Mouse (Mus musculus) frontal cortex, postnatal 14 days (tissue): ENCODE results near the gene Hmgn2.
A peak's percentile ranks its signal among the peaks of the same experiment; 100 is the strongest.
"Not testable (repeated sequence)": the region's sequence is repeated elsewhere in the genome, so short reads cannot be mapped to it uniquely, and the experiment has no call there.

ENCODE experiments used
- DNase-seq, 2 experiments: peaks; one replicate each; pipeline ENCODE4 v3.0.0; 2022; ENCODE audit warnings: low spot score in 2 of 2

The Hmgn2 gene

GRCm38 (mm10) chr4:133968150-133968921, at the start of gene Hmgn2:
Gene Hmgn2, minus strand, starts transcription at chr4:133968650.
- DNase-seq, result peak in 1 of 2 experiments; percentile 23

DNA sequence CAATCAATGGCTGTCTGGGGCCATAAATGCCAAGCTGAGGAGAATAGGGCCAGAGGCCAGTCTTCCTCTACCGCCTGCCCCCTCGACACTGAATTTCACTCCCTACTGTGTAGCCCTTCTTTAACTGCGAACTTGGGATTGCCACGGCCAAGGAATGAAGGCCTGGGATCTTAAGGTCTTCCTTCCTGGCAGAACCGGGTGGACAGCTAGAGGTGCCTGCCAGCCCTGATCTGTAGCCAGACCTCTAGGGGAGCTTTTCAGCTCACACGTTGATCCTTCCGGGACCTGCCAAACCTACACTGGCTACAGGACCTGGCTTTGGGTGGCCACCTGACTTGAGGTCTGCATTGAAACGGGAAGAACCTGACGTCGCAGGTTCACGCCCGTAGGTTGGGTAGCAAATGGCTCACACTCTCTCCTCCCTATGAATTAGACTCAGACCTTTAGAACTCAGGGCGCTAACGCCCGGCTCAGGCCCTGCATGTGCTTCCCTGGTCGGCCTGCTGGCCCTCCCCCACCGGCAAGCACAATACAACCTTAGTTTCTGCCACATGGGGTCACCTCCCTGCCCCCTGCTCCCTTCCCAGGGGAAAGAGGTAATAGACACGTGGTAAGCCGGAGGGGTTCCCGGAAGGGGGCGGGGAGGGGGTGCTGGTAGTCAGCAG, 48.9 kb upstream of the Hmgn2 start:
- no peak for DNase-seq

- no peak for DNase-seq
Observed at GRCm38 (mm10) chr4:134016767-134017166, 48.3 kb upstream of the Hmgn2 start.

DNA sequence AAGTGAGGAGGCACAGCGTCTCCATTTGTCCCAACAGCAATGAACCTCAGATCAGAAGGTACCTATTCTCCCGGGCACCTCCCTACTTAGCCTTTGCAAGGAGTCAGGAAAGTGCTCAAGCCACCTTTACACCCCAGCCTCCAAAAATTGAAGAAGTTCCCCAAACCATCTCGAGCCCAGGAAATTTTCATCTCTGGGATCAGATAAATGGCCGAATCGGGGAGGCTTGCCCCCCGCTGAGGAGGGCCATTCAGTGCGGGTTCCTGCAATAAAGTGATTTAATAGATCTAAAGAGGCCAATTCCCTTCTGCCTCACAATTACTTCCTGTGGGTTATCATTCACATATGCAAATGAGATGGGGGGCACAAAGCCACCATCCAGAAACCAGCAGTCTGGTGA, 47.8 kb upstream of the Hmgn2 start:
- no peak for DNase-seq

- no peak for DNase-seq
Observed at GRCm38 (mm10) chr4:134012858-134013528, 44.5 kb upstream of the Hmgn2 start.

- no peak for DNase-seq
Observed at GRCm38 (mm10) chr4:134011450-134012414, 43.3 kb upstream of the Hmgn2 start.

DNA sequence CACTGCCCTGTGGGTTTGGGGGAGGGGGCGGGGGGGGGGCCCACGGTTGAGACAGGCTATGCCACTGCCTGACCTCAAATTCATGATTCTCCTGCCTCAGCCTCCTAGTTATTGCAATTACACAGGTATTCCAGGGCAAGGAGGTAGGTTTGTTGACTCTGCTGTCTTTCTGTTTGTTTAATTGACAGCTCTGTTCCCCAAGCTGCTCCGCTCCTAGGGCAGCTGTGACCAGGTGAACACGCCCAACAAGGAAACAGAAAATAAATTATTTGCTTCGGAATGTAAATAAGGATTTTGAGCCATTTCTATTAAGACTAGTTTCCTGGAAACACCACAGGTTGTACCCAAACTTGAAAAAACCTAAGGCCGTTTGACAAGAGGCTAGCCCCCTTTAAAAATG, 41.3 kb upstream of the Hmgn2 start:
- DNase-seq, result no peak

DNA sequence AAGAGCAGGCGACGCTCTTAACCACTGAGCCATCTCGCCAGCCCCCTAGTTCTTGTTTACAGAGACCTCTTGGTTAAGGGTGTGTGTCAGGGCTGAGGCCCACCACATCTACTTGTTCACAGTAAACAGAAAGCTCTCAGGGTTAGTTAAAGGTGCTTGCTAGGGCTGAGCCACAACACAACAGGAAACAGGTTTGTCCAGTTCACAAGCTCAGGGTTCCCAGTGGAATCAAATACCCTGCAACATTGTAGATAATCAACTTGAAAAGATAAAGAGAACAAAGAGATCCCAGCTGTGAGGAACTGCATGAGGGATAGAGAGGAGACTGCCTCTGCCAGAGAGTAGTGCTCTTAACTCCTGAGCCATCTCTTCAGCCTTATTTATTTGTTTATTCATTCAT, 38.4 kb upstream of the Hmgn2 start:
- DNase-seq, result no peak

DNA sequence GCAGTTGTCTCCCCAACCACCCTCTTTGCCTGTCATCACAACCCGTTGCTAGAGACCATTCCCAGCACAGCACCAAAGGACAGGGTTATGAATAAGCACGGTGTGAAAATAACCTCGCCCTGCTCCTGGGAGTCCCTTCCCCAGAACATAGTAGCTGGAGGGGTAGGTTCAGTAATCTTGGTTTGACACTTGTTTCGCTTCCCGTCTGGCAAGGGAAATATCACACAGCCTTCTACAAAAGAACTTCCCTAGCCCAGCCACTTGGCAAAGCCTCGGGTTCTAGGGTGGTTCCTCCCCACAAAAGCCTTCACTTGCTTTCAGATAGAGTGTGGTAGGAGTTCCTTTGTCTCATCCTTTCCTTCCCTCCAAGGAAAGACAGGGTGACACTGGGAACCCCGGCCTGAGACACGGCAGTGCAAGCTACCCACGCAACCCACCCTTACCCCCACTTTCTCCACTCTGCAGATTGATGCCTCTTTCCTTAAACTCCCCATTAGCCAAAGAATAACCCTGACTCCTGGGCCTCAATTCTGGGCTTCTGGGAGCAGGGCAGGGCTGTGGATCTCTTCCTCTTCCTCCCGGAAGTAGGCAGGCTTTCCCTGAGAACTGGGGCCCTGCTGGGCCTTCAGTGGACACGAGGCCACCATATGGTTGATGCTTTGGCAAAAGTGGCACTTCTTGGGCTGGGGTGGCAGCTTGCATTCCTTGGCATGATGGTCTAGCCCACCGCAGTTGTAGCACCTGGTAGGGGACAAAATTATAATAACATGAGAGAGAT, 37.3 kb upstream of the Hmgn2 start:
- DNase-seq, result no peak

DNA sequence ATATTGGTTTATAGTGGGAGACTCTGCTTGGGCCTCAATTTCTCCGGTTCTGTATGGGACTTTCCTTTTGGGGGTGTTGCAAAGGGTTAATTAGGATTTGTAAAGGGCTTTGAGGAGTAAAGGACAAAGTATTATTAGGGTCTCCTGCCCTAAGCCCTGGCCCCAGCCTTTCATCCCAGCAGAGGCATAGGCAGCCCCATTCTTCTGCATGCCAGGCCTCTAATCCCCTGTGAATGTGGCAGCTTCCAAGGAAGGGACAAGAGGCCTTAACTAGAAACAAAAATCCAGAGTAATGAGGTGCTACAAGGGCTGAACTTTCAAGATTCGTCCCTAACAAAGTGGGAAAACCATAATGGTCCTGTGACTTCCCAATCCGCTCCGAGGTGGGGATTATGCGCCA, 34.5 kb upstream of the Hmgn2 start:
- DNase-seq, result no peak

DNA sequence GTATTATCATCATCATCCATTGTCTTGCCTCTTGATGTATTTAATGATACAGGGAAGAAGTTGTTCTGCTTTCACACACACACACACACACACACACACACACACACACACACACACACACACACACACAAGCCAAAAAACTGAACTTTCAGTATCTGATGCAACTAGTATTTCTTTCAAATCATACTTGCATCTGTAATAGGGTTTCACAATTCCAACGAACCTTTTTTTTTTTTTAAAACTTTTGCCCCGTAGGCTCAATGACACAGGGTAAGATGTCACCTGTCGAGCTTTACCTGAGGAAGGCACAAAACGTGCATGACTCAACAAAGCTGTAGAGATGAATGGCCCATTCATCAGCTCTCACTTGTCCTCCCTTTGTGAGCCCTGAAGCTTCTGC, 33.8 kb upstream of the Hmgn2 start:
- no peak for DNase-seq

GRCm38 (mm10) chr4:134001710-134002109, 33.3 kb upstream of the Hmgn2 start:
- DNase-seq, result no peak

- peak; percentile 92 for DNase-seq
Observed at GRCm38 (mm10) chr4:134000466-134001438, 32.3 kb upstream of the Hmgn2 start, which contains the start of gene Dhdds. Gene Dhdds, minus strand, starts transcription at chr4:134000918.

GRCm38 (mm10) chr4:133994697-133995096, 26.2 kb upstream of the Hmgn2 start:
- DNase-seq, result no peak

- DNase-seq, result no peak
Observed at GRCm38 (mm10) chr4:133991087-133991660, 22.7 kb upstream of the Hmgn2 start.

DNA sequence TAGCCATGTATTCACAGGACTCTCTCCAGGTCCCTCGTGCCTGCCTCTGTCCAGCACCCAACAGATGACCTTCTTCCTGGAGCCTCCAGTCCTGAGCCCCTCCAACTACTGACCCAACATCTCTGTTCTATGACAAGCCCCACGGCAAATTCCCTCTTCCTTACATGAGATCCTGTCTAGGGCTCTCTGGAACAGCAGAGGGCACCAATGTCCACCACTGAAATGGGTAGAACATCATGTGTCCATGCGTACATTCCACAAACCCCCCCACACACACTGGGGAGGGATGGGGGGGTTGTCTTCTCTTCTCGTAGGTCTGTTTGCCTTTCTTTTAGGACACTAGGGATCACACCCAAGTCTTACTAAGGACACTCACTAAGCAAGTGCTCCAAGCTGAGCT, 21.6 kb upstream of the Hmgn2 start:
- DNase-seq, result no peak

GRCm38 (mm10) chr4:133988289-133988688, 19.8 kb upstream of the Hmgn2 start:
- DNase-seq, result not testable (repeated sequence)

DNA sequence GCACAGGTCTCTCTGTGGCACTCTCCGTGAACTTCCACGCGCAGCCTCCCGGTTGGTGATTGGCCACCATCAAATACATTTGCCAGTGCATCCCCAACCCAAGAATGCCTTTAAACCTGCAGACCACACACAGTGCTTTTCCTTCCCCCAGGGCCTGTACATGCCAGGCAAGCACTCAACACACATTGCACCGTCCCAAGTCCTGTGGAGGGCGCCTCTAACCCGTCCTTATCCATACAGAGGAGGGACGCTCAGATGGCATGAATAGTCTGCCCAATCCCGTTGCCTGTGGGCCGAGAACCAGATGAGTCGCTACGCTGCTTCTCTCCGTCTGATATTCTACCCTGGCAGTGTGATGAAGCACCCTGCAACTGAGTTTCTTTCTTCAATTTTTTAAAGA, 14.5 kb upstream of the Hmgn2 start:
- no peak for DNase-seq

DNA sequence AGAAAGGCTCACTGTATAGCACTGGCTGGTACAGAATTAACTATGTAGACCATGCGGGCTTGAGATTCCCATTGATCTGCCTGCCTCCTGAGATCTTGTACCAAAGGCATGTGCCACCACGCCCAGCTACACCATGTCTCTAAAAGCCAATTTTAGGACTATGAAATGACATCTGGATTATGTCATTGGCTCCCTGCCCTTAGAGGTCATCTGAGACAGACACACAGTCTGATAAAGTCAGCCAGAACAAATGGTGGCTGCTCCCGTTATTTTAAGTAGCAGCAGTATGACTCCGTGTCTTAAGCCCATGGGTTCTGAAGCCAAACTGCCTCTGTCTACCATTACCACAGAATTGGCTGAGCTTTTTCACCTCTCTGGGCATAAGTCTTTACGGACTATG, 12.0 kb upstream of the Hmgn2 start:
- no peak for DNase-seq
